Mouse (Mus musculus): ENCODE results near the gene Skap1. TPM values are rescaled to one million over a fixed set of nuclear protein-coding genes. Genes with fewer than 3 reads are reported as not detected.

The Skap1 gene
- polyA plus RNA-seq, 2 experiments, result 0.11 to 0.14 TPM

DNA sequence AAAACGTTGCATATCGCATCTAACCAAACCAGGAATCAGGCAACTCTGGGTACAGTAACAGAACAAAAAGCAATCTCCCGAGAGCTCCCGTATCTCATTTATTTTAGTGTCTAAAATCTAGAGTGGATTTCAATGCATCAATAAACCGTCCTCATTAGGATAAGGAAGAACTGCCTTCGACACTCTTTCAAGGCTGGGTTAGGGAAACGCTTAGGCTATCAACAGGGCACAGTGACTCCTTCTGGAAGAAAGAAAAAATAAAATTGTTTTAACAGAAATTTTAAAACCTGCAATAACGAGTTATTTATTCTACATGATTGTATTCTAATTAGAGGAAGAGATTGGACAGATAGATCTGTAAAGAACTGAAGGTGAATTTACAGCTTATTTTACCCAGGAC lies 82.0 kb downstream of the Skap1 start:
- Histone ChIP-seq H3K4me3 (ENCODE audit: insufficient read depth in 1 of 2, low read depth in 2 of 2, low read length in 2 of 2) (no peak overlapping the region), H3K4me2 (ENCODE audit: low read depth) (no peak overlapping the region), H3K27ac (no peak overlapping the region), H3K36me3 (replicated peaks; ENCODE audit: control insufficient read depth, insufficient read depth, low read depth) (no peaks in the 10 kb centered on the region), H3K9me3 (ENCODE audit: control insufficient read depth, low read length) (no peaks in the 10 kb centered on the region), H3K9ac (replicated peaks) (no peak overlapping the region), H3K27me3 (ENCODE audit: control insufficient read depth, insufficient read depth, low read length) (no peaks in the 10 kb centered on the region), H3K4me1 (replicated peaks; ENCODE audit: control insufficient read depth in 2 of 2, insufficient read depth in 2 of 2, low read length in 1 of 2) (no peaks in the 10 kb centered on the region)
- WGBS (ENCODE audit: insufficient replicate concordance), result 50% methylated on average over 8 of the region's 8 CpGs
- DNase-seq (ENCODE audit: low read depth in 3 of 3, low spot score in 3 of 3) (no peak), ATAC-seq (ENCODE audit: insufficient read depth) (no peak)
- TF ChIP-seq CTCF (IDR thresholded peaks at IDR 0.05; ENCODE audit: low read depth) (no peak), EP300 (IDR thresholded peaks at IDR 0.05; ENCODE audit: low read depth) (no peak)

DNA sequence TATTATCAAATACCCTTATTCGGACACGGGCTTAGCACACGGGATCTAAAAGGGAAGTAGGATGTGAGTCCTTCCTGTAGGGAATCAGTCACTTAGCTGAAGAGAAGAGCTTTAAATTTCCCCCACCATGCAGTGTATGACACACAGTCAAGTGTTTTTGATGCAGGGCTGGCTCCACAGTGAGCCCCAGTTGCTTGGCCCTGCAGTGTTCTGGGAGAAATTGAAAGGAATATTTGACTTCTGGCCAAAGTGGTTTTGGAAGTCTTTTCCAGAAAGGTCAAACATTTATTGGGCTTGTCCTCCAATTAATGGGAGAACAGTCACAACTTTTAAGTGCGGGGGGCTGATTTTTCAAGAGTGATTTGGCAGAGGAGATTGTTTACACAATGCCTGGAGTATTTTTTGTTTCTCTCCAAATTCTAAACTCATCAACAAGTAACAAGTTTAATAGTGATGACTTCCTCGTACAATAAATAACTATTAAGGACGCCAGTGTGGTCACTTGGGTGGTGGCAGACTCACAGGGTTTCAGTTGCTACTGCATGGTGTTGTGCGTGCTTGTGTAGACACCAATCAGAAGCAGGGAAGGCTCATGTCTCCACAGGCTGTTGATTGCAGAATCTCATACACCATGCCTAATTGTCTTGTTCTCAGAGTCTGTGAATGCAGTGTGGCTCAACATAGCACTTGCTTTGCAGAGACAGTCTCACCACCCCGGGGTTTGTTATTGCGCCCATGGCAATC lies 86.7 kb downstream of the Skap1 start:
- Histone ChIP-seq H3K4me1 (replicated peaks; ENCODE audit: control insufficient read depth in 2 of 2, insufficient read depth in 2 of 2, low read length in 1 of 2) (no peaks in the 10 kb centered on the region), H3K9ac (replicated peaks) (no peak overlapping the region), H3K4me2 (ENCODE audit: low read depth) (no peak overlapping the region), H3K27ac (no peak overlapping the region), H3K9me3 (ENCODE audit: control insufficient read depth, low read length) (no peaks in the 10 kb centered on the region), H3K36me3 (replicated peaks; ENCODE audit: control insufficient read depth, insufficient read depth, low read depth) (no peaks in the 10 kb centered on the region), H3K4me3 (ENCODE audit: insufficient read depth in 1 of 2, low read depth in 2 of 2, low read length in 2 of 2) (no peak overlapping the region), H3K27me3 (ENCODE audit: control insufficient read depth, insufficient read depth, low read length) (no peaks in the 10 kb centered on the region; the same call in 1 of the 2 replicates)
- WGBS (ENCODE audit: insufficient replicate concordance), result 46% methylated on average over 9 of the region's 9 CpGs
- TF ChIP-seq CTCF (IDR thresholded peaks at IDR 0.05; ENCODE audit: low read depth), result no peak
- no peak for TF ChIP-seq EP300 (IDR thresholded peaks at IDR 0.05; ENCODE audit: low read depth)
- ATAC-seq (ENCODE audit: insufficient read depth) (no peak), DNase-seq (ENCODE audit: low read depth in 3 of 3, low spot score in 3 of 3) (no peak)

DNA sequence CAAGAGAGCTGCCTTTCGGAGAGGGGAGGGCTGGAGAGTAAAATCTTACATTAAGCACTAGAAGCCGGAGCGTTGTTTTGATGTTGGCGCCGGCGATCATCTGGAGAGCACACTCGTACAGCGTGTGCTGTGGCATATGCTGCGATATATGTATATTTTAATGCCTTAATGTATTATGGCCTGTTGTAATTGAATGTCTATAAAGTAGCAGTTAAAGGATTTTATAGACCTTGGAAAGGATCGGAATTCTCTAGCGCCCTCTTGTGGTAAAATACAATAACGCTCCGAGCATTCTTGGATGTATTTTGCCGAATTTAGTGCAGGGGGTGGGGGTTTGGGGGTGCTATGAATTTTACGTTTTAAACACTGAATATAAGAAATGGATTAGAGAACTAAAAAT lies 88.7 kb downstream of the Skap1 start:
- WGBS (ENCODE audit: insufficient replicate concordance), result 21% methylated on average over 15 of the region's 15 CpGs
- Histone ChIP-seq H3K27ac (no peak overlapping the region), H3K36me3 (replicated peaks; ENCODE audit: control insufficient read depth, insufficient read depth, low read depth) (no peaks in the 10 kb centered on the region), H3K4me3 (ENCODE audit: insufficient read depth in 1 of 2, low read depth in 2 of 2, low read length in 2 of 2) (no peak overlapping the region), H3K27me3 (ENCODE audit: control insufficient read depth, insufficient read depth, low read length) (no peaks in the 10 kb centered on the region; the same call in 1 of the 2 replicates), H3K9ac (replicated peaks) (no peak overlapping the region), H3K4me2 (ENCODE audit: low read depth) (no peak overlapping the region), H3K9me3 (ENCODE audit: control insufficient read depth, low read length) (no peaks in the 10 kb centered on the region), H3K4me1 (replicated peaks; ENCODE audit: control insufficient read depth in 2 of 2, insufficient read depth in 2 of 2, low read length in 1 of 2) (no peaks in the 10 kb centered on the region)
- TF ChIP-seq CTCF (IDR thresholded peaks at IDR 0.05; ENCODE audit: low read depth), result peak; percentile 65
- TF ChIP-seq EP300 (IDR thresholded peaks at IDR 0.05; ENCODE audit: low read depth), result no peak
- ATAC-seq (ENCODE audit: insufficient read depth), result no peak
- DNase-seq (ENCODE audit: low read depth in 3 of 3, low spot score in 3 of 3), result peak in 2 of 3 experiments; percentile 9 to 10

DNA sequence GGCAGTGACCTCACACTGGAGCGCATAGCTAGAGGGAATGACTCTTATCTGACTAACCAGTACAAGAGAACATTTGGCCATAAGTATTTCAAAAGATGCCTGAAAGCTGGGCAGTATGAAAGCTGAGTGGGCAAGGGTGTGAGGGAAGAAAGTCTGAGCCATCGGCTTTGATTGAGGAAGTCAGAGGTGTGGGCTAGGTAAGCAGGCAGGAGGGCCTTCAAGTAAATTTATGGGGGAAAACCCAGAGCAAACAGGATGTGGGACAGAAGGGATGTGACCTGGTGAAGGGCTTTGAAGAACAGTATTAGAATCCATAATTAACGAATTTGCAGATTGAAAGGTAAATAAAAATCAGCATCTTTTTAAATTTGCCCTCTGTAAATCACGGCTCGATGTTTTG lies 95.8 kb downstream of the Skap1 start:
- Histone ChIP-seq H3K9ac (replicated peaks) (no peak overlapping the region), H3K27ac (no peak overlapping the region), H3K4me3 (ENCODE audit: insufficient read depth in 1 of 2, low read depth in 2 of 2, low read length in 2 of 2) (no peak overlapping the region), H3K4me1 (replicated peaks; ENCODE audit: control insufficient read depth in 2 of 2, insufficient read depth in 2 of 2, low read length in 1 of 2) (no peaks in the 10 kb centered on the region), H3K4me2 (ENCODE audit: low read depth) (no peak overlapping the region), H3K9me3 (ENCODE audit: control insufficient read depth, low read length) (no peaks in the 10 kb centered on the region), H3K36me3 (replicated peaks; ENCODE audit: control insufficient read depth, insufficient read depth, low read depth) (no peaks in the 10 kb centered on the region), H3K27me3 (ENCODE audit: control insufficient read depth, insufficient read depth, low read length) (no peaks in the 10 kb centered on the region; the same call in 1 of the 2 replicates)
- no peak for TF ChIP-seq EP300 (IDR thresholded peaks at IDR 0.05; ENCODE audit: low read depth)
- TF ChIP-seq CTCF (IDR thresholded peaks at IDR 0.05; ENCODE audit: low read depth), result no peak
- DNase-seq (ENCODE audit: low read depth in 3 of 3, low spot score in 3 of 3), result no peak
- ATAC-seq (ENCODE audit: insufficient read depth), result no peak
- 48% methylated on average over 5 of the region's 5 CpGs for WGBS (ENCODE audit: insufficient replicate concordance)

DNA sequence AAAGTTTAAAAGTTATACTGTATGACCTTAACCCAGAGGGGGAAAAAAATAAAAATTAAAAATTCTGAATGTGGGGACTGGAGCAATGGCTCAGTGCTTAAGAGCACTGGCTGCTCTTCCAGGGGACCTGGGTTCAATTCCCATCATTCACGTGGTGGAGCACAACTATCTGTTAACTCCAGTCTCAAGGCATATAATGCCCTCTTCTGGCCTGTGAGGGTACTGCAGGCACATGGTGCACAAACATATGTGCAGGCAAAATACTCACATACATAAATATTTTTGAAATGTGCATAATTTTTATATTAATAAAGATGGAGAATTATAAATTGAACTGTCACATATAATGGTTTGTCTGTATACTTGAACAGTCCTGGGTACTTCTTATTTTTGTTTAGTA lies 99.7 kb downstream of the Skap1 start:
- no peak for ATAC-seq (ENCODE audit: insufficient read depth)

More for the DNA sequence above, 99.7 kb downstream of the Skap1 start:
- Histone ChIP-seq H3K9me3 (ENCODE audit: control insufficient read depth, low read length) (no peaks in the 10 kb centered on the region), H3K36me3 (replicated peaks; ENCODE audit: control insufficient read depth, insufficient read depth, low read depth) (no peaks in the 10 kb centered on the region), H3K4me2 (ENCODE audit: low read depth) (no peak overlapping the region), H3K27ac (no peak overlapping the region), H3K4me1 (replicated peaks; ENCODE audit: control insufficient read depth in 2 of 2, insufficient read depth in 2 of 2, low read length in 1 of 2) (no peaks in the 10 kb centered on the region), H3K9ac (replicated peaks) (no peak overlapping the region), H3K4me3 (ENCODE audit: insufficient read depth in 1 of 2, low read depth in 2 of 2, low read length in 2 of 2) (no peak overlapping the region), H3K27me3 (ENCODE audit: control insufficient read depth, insufficient read depth, low read length) (no peaks in the 10 kb centered on the region)
- no peak for DNase-seq (ENCODE audit: low read depth in 3 of 3, low spot score in 3 of 3)
- 31% methylated on average over 1 of the region's 1 CpGs for WGBS (ENCODE audit: insufficient replicate concordance)
- TF ChIP-seq EP300 (IDR thresholded peaks at IDR 0.05; ENCODE audit: low read depth) (no peak), CTCF (IDR thresholded peaks at IDR 0.05; ENCODE audit: low read depth) (peak; percentile 60)
